Mouse (Mus musculus) left cerebral cortex, postnatal 25 days (tissue): ENCODE results near the gene Smarcb1. TPM values are rescaled to one million over a fixed set of nuclear protein-coding genes. Genes with fewer than 3 reads are reported as not detected.

Experiments used
- DNase-seq, 2 experiments: peaks; one replicate each; pipeline ENCODE4 v3.0.0; 2022; ENCODE audit warnings: low spot score in 2 of 2, mixed read lengths in 1 of 2
- intact Hi-C: fragments of 180-260 bp; cut with DNase I; formaldehyde crosslinking; loops from one replicate; pipeline ENCODE4 v1.15.1; 2025
- total RNA-seq, 2 experiments: library from RNA; stranded (reverse); gene quantifications; 2 replicates each; pipeline ENCODE4 v1.2.3; 2021

Smarcb1 gene
- total RNA-seq = 10 to 100 TPM; 75.2 to 81.8 TPM

GRCm38 (mm10) chr10:75921026-75921725 lies at the start of gene Smarcb1:
Gene Smarcb1 (minus strand): TSS chr10:75921617.
- intact Hi-C loops = loop anchor here (2.0 kb wide), 1 partner anchor 22 kb away; no protein-coding TSS in a partner anchor
- DNase-seq = peak; percentile 96 to 97

GRCm38 (mm10) chr10:75954381-75954811 lies 33.0 kb upstream of the Smarcb1 start, which contains the start of gene Gm5134:
Gene Gm5134 (plus strand): TSS chr10:75954514.
- no peak for DNase-seq
- intact Hi-C loops = loop anchor here (5.0 kb wide), 1 partner anchor 317 kb away; no protein-coding TSS in a partner anchor

GRCm38 (mm10) chr10:75951424-75952050 lies 30.1 kb upstream of the Smarcb1 start:
- intact Hi-C loops = loop anchor here (1.0 to 5.0 kb wide), 5 partner anchors 54 to 365 kb away; no protein-coding TSS in a partner anchor
- peak; percentile 46 to 47 for DNase-seq

- no peak for DNase-seq
- intact Hi-C loops = loop anchor here (1.0 to 5.0 kb wide), 5 partner anchors 54 to 364 kb away; no protein-coding TSS in a partner anchor
Measured at GRCm38 (mm10) chr10:75950791-75951210, 29.4 kb upstream of the Smarcb1 start.

- DNase-seq = no peak
- intact Hi-C loops = loop anchor here (2.0 to 5.0 kb wide), 3 partner anchors 67 to 363 kb away; no protein-coding TSS in a partner anchor
Measured at GRCm38 (mm10) chr10:75949053-75950045, 27.9 kb upstream of the Smarcb1 start.

GRCm38 (mm10) chr10:75948079-75948478 lies 26.7 kb upstream of the Smarcb1 start:
- intact Hi-C loops = no loop called here
- DNase-seq = no peak

- DNase-seq = no peak
- intact Hi-C loops = no loop called here
Measured at GRCm38 (mm10) chr10:75945896-75946295, 24.5 kb upstream of the Smarcb1 start.

- DNase-seq = no peak
- intact Hi-C loops = no loop called here
Measured at GRCm38 (mm10) chr10:75945213-75945612, 23.8 kb upstream of the Smarcb1 start.

- DNase-seq = peak in 1 of 2 experiments; percentile 56
- intact Hi-C loops = no loop called here
Measured at GRCm38 (mm10) chr10:75944066-75944772, 22.8 kb upstream of the Smarcb1 start.

GRCm38 (mm10) chr10:75942736-75943477 lies 21.5 kb upstream of the Smarcb1 start, which contains the start of gene Vpreb3:
Gene Vpreb3 (plus strand): TSS chr10:75943057.
- no peak for DNase-seq
- intact Hi-C loops = no loop called here

- DNase-seq = no peak
- intact Hi-C loops = no loop called here
Measured at GRCm38 (mm10) chr10:75941042-75941824, 19.8 kb upstream of the Smarcb1 start.

- DNase-seq = no peak
- intact Hi-C loops = no loop called here
Measured at GRCm38 (mm10) chr10:75940520-75940919, 19.1 kb upstream of the Smarcb1 start, which contains the start of gene Gm867. Gene Gm867 (minus strand): TSS chr10:75940672.

GRCm38 (mm10) chr10:75939481-75940234 lies 18.2 kb upstream of the Smarcb1 start:
- peak in 1 of 2 experiments; percentile 65 for DNase-seq
- intact Hi-C loops = no loop called here

GRCm38 (mm10) chr10:75937851-75938643 lies 16.6 kb upstream of the Smarcb1 start:
- intact Hi-C loops = no loop called here
- peak in 1 of 2 experiments; percentile 33 for DNase-seq

- DNase-seq = no peak
- intact Hi-C loops = no loop called here
Measured at GRCm38 (mm10) chr10:75936909-75937667, 15.7 kb upstream of the Smarcb1 start.
